Mouse (Mus musculus): ENCODE data around the gene Ssxb2. TPM values are rescaled to one million over a fixed set of nuclear protein-coding genes. Genes with fewer than 3 reads are reported as not detected.
"Not testable (repeated sequence)": the region's sequence is repeated elsewhere in the genome, so short reads cannot be mapped to it uniquely, and the experiment has no call there.

Gene Ssxb2
- not detected in 2 replicates for polyA plus RNA-seq (2012; rRNA removed)

- not testable (repeated sequence) for DNase-seq (ENCODE audit: low read depth)
These were observed at the start of gene Ssxb2 for GRCm38 (mm10) chrX:8461626-8462025. Gene Ssxb2 (minus strand): TSS chrX:8461726.

- DNase-seq (ENCODE audit: low read depth) = not testable (repeated sequence)
These were observed 48.5 kb downstream of the Ssxb2 start, which contains the start of gene Ssxb1 for GRCm38 (mm10) chrX:8413005-8413404. Gene Ssxb1 (plus strand): TSS chrX:8413305.

Other genes with a start within 250 kb of the Ssxb2 start
- gene Ftsj1, start 209.3 kb downstream of the Ssxb2 start, polyA plus RNA-seq (2012; rRNA removed) = 47.5 and 55.4 TPM in 2 replicates
- 33.7 and 37.7 TPM in 2 replicates for gene Slc38a5, start 190.6 kb downstream of the Ssxb2 start, polyA plus RNA-seq (2012; rRNA removed)
- not detected in 2 replicates for gene Ssxb10, start 134.3 kb downstream of the Ssxb2 start, polyA plus RNA-seq (2012; rRNA removed)
- gene Ssxb9, start 94.7 kb downstream of the Ssxb2 start, polyA plus RNA-seq (2012; rRNA removed) = not detected in 2 replicates
- gene Ssxb1, start 48.4 kb downstream of the Ssxb2 start, polyA plus RNA-seq (2012; rRNA removed) = not detected in 2 replicates
- gene Gm14459, start 63.2 kb upstream of the Ssxb2 start, polyA plus RNA-seq (2012; rRNA removed) = not detected in 2 replicates
- not detected in 2 replicates for gene Ssxb6, start 86.5 kb upstream of the Ssxb2 start, polyA plus RNA-seq (2012; rRNA removed)
- not detected in 2 replicates for gene Ssxb3, start 130.1 kb upstream of the Ssxb2 start, polyA plus RNA-seq (2012; rRNA removed)
- not detected in 2 replicates for gene Ssxb8, start 229.1 kb upstream of the Ssxb2 start, polyA plus RNA-seq (2012; rRNA removed)

Measured in brain, embryonic 14.5 days (tissue).